8 mouse cellular contexts compared by ENCODE assay signal in genomic region chr16:4559715-4560144, GRCm38 (mm10). TPM values are rescaled to one million over a fixed set of nuclear protein-coding genes. Genes with fewer than 3 reads are reported as not detected.
DNase-seq lines count a peak whose midpoint lies in the region; ATAC-seq and TF ChIP-seq lines count a peak whose summit lies in the region.

TSS of gene Tfap4 (minus strand) at chr16:4559854.

- peak; percentile 64 for TF ChIP-seq CTCF in liver, embryonic 14.5 days (IDR thresholded peaks at IDR 0.05; ENCODE audit: low read depth)

- H3K4me1 ChIP-seq in brown adipose tissue, adult 24 weeks (ENCODE audit: control insufficient read depth, insufficient read depth, insufficient read length, low read length) = no peaks in the 10 kb centered on the region
- H3K4me1 ChIP-seq in heart, embryonic 16.5 days (ENCODE audit: control insufficient read depth, insufficient read depth, low read length) = peaks cover 22% of the 10 kb centered on the region
- peaks cover 22 to 28% of the 10 kb centered on the region in 2 experiments for H3K4me1 ChIP-seq in liver, embryonic 14.5 days (replicated peaks; ENCODE audit: control insufficient read depth in 2 of 2, insufficient read depth in 2 of 2, low read length in 1 of 2)
- peaks cover 12% of the 10 kb centered on the region; the same call in 1 of the 2 replicates for H3K4me1 ChIP-seq in neural tube, embryonic 11.5 days (ENCODE audit: control insufficient read depth, insufficient read depth, low read length)
- H3K4me1 ChIP-seq in stomach, embryonic 16.5 days (ENCODE audit: control insufficient read depth, insufficient read depth, low read length) = peaks cover 24% of the 10 kb centered on the region

- DNase-seq in fibroblast of lung, adult 2 months (ENCODE audit: low read depth) = peak; percentile 82
- DNase-seq in kidney, postnatal 36 days = peak; percentile 89 to 92
- peak; percentile 76 to 77 (median 76) for DNase-seq in liver, embryonic 14.5 days (ENCODE audit: low read depth in 3 of 3, low spot score in 3 of 3)
- peak; percentile 91 for DNase-seq in neural tube, embryonic 11.5 days (ENCODE audit: low spot score)

- peak within 1 kb of the TSS; percentile 76 for H3K27ac ChIP-seq in brown adipose tissue, adult 24 weeks (replicated peaks; ENCODE audit: low read depth, low read length)
- peak within 1 kb of the TSS; percentile 90 for H3K27ac ChIP-seq in heart, embryonic 16.5 days (ENCODE audit: low read length)
- peak within 1 kb of the TSS; percentile 85 for H3K27ac ChIP-seq in liver, embryonic 14.5 days
- peak within 1 kb of the TSS; percentile 80 for H3K27ac ChIP-seq in neural tube, embryonic 11.5 days (ENCODE audit: low read depth, low read length)
- peak within 1 kb of the TSS; percentile 97 for H3K27ac ChIP-seq in stomach, embryonic 16.5 days (ENCODE audit: low read length)

- H3K9ac ChIP-seq in heart, embryonic 16.5 days (ENCODE audit: low read length) = peak within 1 kb of the TSS; percentile 85
- peak within 1 kb of the TSS; percentile 79 for H3K9ac ChIP-seq in liver, embryonic 14.5 days (replicated peaks)
- H3K9ac ChIP-seq in neural tube, embryonic 11.5 days (ENCODE audit: low read length) = peak within 1 kb of the TSS; percentile 86
- peak within 1 kb of the TSS; percentile 80 for H3K9ac ChIP-seq in stomach, embryonic 16.5 days (ENCODE audit: low read length)

- no peaks in the 10 kb centered on the region for H3K9me3 ChIP-seq in heart, embryonic 16.5 days (replicated peaks; ENCODE audit: control insufficient read depth, low read length)
- H3K9me3 ChIP-seq in liver, embryonic 14.5 days (ENCODE audit: control insufficient read depth, low read length) = no peaks in the 10 kb centered on the region
- no peaks in the 10 kb centered on the region for H3K9me3 ChIP-seq in neural tube, embryonic 11.5 days (ENCODE audit: control insufficient read depth, low read length)
- no peaks in the 10 kb centered on the region for H3K9me3 ChIP-seq in stomach, embryonic 16.5 days (replicated peaks; ENCODE audit: control insufficient read depth, low read length)

- H3K4me3 ChIP-seq in brown adipose tissue, adult 24 weeks (ENCODE audit: insufficient read depth, low read depth, low read length) = peak within 1 kb of the TSS; percentile 65
- peak within 1 kb of the TSS; percentile 87 for H3K4me3 ChIP-seq in heart, embryonic 16.5 days (ENCODE audit: low read length)
- H3K4me3 ChIP-seq in liver, embryonic 14.5 days (ENCODE audit: insufficient read depth in 1 of 2, low read depth in 2 of 2, low read length in 2 of 2) = peak within 1 kb of the TSS; percentile 72 to 87
- H3K4me3 ChIP-seq in neural tube, embryonic 11.5 days (ENCODE audit: low read depth, low read length) = peak within 1 kb of the TSS; percentile 80
- peak within 1 kb of the TSS; percentile 79 for H3K4me3 ChIP-seq in stomach, embryonic 16.5 days (replicated peaks; ENCODE audit: low read length)

- peak; percentile 35 for ATAC-seq in CD4-positive, CD25-positive, alpha-beta regulatory T cell, adult 4 months
- peak; percentile 10 for ATAC-seq in heart, embryonic 16.5 days (replicated peaks; ENCODE audit: extremely low read depth, insufficient read depth, low FRiP score)
- peak; percentile 32 for ATAC-seq in liver, embryonic 14.5 days (ENCODE audit: insufficient read depth)
- peak; percentile 42 for ATAC-seq in neural tube, embryonic 11.5 days (ENCODE audit: insufficient read depth, low FRiP score, low TSS enrichment)
- ATAC-seq in stomach, embryonic 16.5 days (ENCODE audit: insufficient read depth, low FRiP score) = peak; percentile 26

- H3K36me3 ChIP-seq in heart, embryonic 16.5 days (ENCODE audit: control insufficient read depth, insufficient read depth) = no peaks in the 10 kb centered on the region
- no peaks in the 10 kb centered on the region for H3K36me3 ChIP-seq in liver, embryonic 14.5 days (replicated peaks; ENCODE audit: control insufficient read depth, insufficient read depth, low read depth)
- no peaks in the 10 kb centered on the region for H3K36me3 ChIP-seq in neural tube, embryonic 11.5 days (ENCODE audit: control insufficient read depth, insufficient read depth, low read length)
- no peaks in the 10 kb centered on the region for H3K36me3 ChIP-seq in stomach, embryonic 16.5 days (ENCODE audit: control insufficient read depth, insufficient read depth, low read length)

- WGBS in heart, embryonic 16.5 days = 1% methylated on average over 16 of the region's 17 CpGs
- 0% methylated on average over 17 of the region's 17 CpGs for WGBS in liver, embryonic 14.5 days (ENCODE audit: insufficient replicate concordance)
- WGBS in neural tube, embryonic 11.5 days = under 1% methylated on average over 16 of the region's 17 CpGs
- WGBS in stomach, embryonic 16.5 days = 1% methylated on average over 15 of the region's 17 CpGs

- no peak for TF ChIP-seq EP300 in liver, embryonic 14.5 days (IDR thresholded peaks at IDR 0.05; ENCODE audit: low read depth)

- peak within 1 kb of the TSS; percentile 99 for H3K4me2 ChIP-seq in heart, embryonic 16.5 days (ENCODE audit: low read depth, low read length)
- peak within 1 kb of the TSS; percentile 89 for H3K4me2 ChIP-seq in liver, embryonic 14.5 days (ENCODE audit: low read depth)
- peak within 1 kb of the TSS; percentile 92 for H3K4me2 ChIP-seq in neural tube, embryonic 11.5 days (ENCODE audit: low read depth)
- H3K4me2 ChIP-seq in stomach, embryonic 16.5 days (ENCODE audit: low read depth, low read length) = peak within 1 kb of the TSS; percentile 98

- H3K27me3 ChIP-seq in heart, embryonic 16.5 days (ENCODE audit: control insufficient read depth, insufficient read depth, low read length) = no peaks in the 10 kb centered on the region
- H3K27me3 ChIP-seq in liver, embryonic 14.5 days (ENCODE audit: control insufficient read depth, insufficient read depth, low read length) = no peaks in the 10 kb centered on the region
- H3K27me3 ChIP-seq in neural tube, embryonic 11.5 days (ENCODE audit: control insufficient read depth, insufficient read depth, low read length) = no peaks in the 10 kb centered on the region
- no peaks in the 10 kb centered on the region for H3K27me3 ChIP-seq in stomach, embryonic 16.5 days (ENCODE audit: control insufficient read depth, insufficient read depth, low read length)

RNA-seq across cellular contexts. Expression of gene Tfap4, which starts in this region (rescaled TPM):
- polyA plus RNA-seq in CD4-positive, CD25-positive, alpha-beta regulatory T cell, adult 4 months (2017; shearing (Covaris generic)) = 1 to 10 TPM; 6.5 to 7.3 TPM
- polyA plus RNA-seq in brown adipose tissue, adult 24 weeks (2012; ENCODE audit: insufficient read depth, insufficient read length, missing spikeins) = 3.2 and 3.3 TPM in 2 replicates
- polyA plus RNA-seq in heart, embryonic 16.5 days (2015; fragmentation: Nextera tagmentation; extraction: Ambion mirVana) = 5.6 and 8.1 TPM in 2 replicates
- 5.4 and 6.9 TPM in 2 replicates for polyA plus RNA-seq in liver, embryonic 14.5 days (2012; rRNA removed)
- 4.6 and 4.8 TPM in 2 replicates for polyA plus RNA-seq in liver, embryonic 14.5 days (2014; fragmentation: Nextera tagmentation; extraction: Ambion mirVana)
- polyA plus RNA-seq in neural tube, embryonic 11.5 days (2014; fragmentation: Nextera tagmentation; extraction: Ambion mirVana) = 16.1 and 17.8 TPM in 2 replicates
- 16.1 and 17.0 TPM in 2 replicates for polyA plus RNA-seq in stomach, embryonic 16.5 days (2015; fragmentation: Nextera tagmentation; extraction: Ambion mirVana)

Comparison
In these comparisons a context has a peak if more than half of its experiments do, and no peak if none do; other contexts are left out.
1. Peak in every context shown above with its lines: DNase-seq, ATAC-seq, H3K4me3 ChIP-seq and H3K27ac ChIP-seq.